Mouse (Mus musculus) cerebellum, adult 11-12 months (tissue): ENCODE measurements around the gene Brs3.

ENCODE experiments used
- DNase-seq: peaks from one replicate; pipeline ENCODE4 v3.0.0; 2022

Brs3 gene

GRCm38 (mm10) chrX:57042774-57043173 lies at the start of gene Brs3:
TSS of gene Brs3 (plus strand) at chrX:57043074.
- DNase-seq = no peak

- DNase-seq = no peak
These were observed 30.0 kb upstream of the Brs3 start for GRCm38 (mm10) chrX:57012891-57013290.

GRCm38 (mm10) chrX:57043869-57044268 lies 995 bp downstream of the Brs3 start:
- no peak for DNase-seq

GRCm38 (mm10) chrX:57052848-57053173 lies 9.9 kb downstream of the Brs3 start:
- DNase-seq = no peak

GRCm38 (mm10) chrX:57053174-57053992 lies 10.5 kb downstream of the Brs3 start, which contains the start of gene Htatsf1:
TSS of gene Htatsf1 (plus strand) at chrX:57053583.
- peak; percentile 86 for DNase-seq

- DNase-seq = no peak
These were observed 11.1 kb downstream of the Brs3 start for GRCm38 (mm10) chrX:57053993-57054385.

- DNase-seq = no peak
These were observed 38.6 kb downstream of the Brs3 start for GRCm38 (mm10) chrX:57081496-57081895.

GRCm38 (mm10) chrX:57087806-57088205 lies 44.9 kb downstream of the Brs3 start, which contains the start of gene Vgll1:
TSS of gene Vgll1 (plus strand) at chrX:57088106.
- no peak for DNase-seq
